Mouse (Mus musculus): ENCODE measurements around the gene Actl6b.

Gene Actl6b

DNA sequence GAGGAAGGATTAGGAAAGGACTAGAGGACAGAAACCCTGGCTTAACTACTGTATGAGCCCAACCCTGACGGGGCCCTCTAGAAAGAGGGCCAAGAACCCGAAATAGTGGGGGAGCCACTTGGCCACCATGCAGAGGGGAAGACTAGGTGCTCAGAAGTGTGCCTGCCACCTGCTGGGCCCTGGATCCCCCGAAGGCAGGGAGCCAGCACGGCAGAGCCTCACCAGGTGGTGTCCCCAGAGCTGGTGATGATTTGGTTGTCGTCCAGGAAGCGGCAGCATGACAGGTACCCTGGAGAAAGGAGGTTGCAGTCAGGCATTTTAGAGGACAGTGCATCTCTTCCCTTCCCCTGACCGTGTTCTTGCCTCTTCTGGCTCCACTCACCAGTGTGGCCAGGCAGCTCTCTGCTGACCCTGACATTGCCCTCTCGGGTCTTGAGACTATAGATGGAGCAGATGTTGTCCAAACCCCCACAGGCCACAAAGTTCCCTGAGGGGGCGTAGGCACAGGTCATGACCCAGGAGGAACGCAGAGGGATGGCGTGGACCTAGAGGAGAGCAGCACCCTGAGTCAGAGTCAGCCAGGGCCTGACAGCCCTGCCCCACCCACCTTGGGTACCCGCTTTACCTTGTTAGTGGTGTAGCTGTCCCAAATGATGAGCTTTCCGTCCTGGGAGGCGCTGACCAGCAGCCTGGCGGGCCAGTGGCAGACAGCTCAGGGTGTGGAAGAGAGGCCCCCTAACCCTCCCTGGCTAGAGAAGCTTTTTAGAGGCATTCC, 23.9 kb upstream of the Actl6b start:
- no peak for DNase-seq (ENCODE audit: low spot score)

GRCm38 (mm10) chr5:137530075-137530474, 23.2 kb upstream of the Actl6b start:
- DNase-seq (ENCODE audit: low spot score): no peak

- DNase-seq (ENCODE audit: low spot score): no peak
Measured at GRCm38 (mm10) chr5:137530588-137531413, 22.5 kb upstream of the Actl6b start.

GRCm38 (mm10) chr5:137531414-137532130, 21.7 kb upstream of the Actl6b start:
- no peak for DNase-seq (ENCODE audit: low spot score)

GRCm38 (mm10) chr5:137532131-137532807, 21.0 kb upstream of the Actl6b start:
- DNase-seq (ENCODE audit: low spot score): no peak

GRCm38 (mm10) chr5:137532808-137533116, 20.6 kb upstream of the Actl6b start:
- no peak for DNase-seq (ENCODE audit: low spot score)

DNA sequence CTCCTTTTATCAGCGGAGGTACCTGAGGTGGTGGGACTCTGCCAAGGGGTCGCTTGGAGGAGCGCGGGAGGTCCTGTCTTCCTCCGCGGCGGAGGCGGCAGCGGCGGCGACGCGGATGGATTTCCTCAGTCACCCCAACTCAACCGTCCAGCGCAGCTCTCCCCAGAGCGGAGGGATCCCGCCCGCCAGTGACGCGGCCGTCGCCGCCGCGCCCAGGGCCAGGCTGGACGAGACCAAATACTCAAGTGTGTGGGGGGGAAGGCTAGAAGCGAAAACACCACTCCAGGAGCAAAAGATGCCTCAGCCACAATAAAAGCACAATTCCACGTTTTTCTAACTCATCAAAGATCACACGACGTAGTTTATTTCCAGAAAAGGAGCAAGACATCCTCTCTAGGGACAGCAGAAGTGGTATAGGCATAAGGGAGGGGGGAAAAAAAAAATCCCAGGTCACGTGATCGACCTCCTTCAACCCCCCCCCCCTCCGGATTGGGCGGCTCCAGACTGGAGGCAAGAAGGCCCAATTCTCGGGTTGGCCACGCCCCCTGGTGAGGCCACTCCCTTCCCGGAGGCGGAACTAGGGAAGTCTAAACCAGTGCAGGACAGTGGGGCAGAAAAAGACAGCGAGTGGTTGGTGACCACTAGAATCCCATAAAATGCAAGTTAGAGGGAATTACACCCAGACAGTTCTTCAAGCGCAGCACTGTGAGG, 20.0 kb upstream of the Actl6b start, which contains the start of the genes Epo and Gnb2:
TSS of gene Epo (minus strand) at position 126 of the 711 bp plus-strand sequence.
TSS of gene Gnb2 (minus strand) at position 394 of the 711 bp plus-strand sequence.
- DNase-seq (ENCODE audit: low spot score): peak; percentile 95

- no peak for DNase-seq (ENCODE audit: low spot score)
Measured at GRCm38 (mm10) chr5:137534762-137535161, 18.6 kb upstream of the Actl6b start.

- DNase-seq (ENCODE audit: low spot score): no peak
Measured at GRCm38 (mm10) chr5:137535318-137535717, 18.0 kb upstream of the Actl6b start.

GRCm38 (mm10) chr5:137537461-137537860, 15.9 kb upstream of the Actl6b start:
- no peak for DNase-seq (ENCODE audit: low spot score)

DNA sequence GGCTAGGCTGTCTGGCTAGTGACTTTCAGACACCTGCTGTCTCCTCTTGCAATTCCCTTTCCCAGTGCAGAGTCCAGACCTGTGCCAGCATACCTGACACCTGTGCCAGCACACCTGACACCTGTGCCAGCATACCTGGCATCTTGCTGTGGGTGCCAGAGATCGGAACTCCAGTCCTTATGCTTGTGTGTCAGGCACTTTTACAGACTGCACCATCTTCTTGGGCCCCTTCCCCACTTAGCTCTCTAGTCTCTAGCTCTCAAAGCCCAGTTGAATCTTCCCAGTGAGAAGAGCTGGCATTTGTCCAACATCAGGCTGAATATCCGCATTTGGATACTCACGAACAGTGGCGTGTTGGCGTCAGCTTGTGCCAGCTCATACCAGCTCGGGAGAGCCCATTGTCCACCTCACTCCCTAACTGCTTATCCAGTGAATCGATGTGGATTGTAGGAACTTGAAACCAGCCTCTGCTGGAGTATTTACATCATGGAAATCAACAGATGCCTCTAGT, 14.0 kb upstream of the Actl6b start:
- no peak for DNase-seq (ENCODE audit: low spot score)

- no peak for DNase-seq (ENCODE audit: low spot score)
Measured at GRCm38 (mm10) chr5:137540991-137541390, 12.3 kb upstream of the Actl6b start.

DNA sequence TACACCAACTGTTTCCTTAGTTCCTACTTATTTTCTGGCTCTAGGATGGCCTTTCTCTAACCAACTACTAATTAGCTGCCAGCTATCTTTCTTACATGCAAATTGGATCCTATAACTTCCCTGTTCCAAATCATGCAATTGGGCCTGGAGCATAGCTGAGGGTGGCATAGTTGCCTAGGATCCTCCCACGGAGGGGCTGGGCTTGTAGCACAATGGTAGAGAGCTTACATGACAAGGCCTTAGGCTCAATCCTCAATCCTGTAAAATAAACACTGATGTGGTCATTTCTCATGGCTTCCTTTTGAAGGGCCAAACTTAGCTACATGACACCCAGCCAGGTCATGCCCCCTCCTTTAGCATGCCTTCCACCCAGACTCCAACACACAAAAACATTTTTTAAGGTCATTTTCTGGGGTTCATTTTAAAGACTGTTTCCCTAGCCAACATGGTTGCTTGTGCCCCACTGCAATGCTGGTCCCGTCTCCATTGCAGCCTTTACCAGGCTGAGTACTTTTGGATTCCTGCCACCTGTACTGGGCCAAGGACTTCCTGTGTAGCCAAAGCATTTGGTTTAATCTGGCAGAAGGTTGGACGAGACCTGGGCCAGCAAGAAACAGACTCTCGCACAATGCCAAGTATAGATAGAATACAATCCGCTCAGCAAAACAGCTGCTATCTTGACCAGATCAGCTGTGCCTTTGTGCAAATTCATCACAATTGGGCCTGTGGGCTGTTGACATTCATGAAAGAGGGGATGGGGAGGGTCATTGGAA, 11.4 kb upstream of the Actl6b start:
- no peak for DNase-seq (ENCODE audit: low spot score)

DNA sequence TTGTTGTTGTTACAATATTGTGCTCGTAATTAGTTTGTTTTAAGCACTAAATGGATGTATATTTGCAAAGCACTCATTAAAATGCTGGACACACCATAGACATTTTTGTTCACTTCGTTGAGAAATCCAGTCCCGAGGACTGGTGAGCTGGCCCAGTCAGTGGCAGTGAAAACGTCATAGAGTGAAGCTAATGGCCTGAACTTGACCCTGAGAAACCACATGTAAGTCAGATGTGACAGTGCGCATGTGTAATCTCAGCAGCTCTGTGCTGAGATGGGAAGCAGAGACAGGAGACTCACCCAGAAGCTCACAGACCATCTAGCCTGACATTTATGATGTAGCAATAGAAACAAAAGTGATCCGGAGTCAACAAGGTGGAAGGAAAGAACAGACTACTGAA, 8.4 kb upstream of the Actl6b start:
- DNase-seq (ENCODE audit: low spot score): no peak

- no peak for DNase-seq (ENCODE audit: low spot score)
Measured at GRCm38 (mm10) chr5:137545596-137545995, 7.7 kb upstream of the Actl6b start.

- no peak for DNase-seq (ENCODE audit: low spot score)
Measured at GRCm38 (mm10) chr5:137549840-137550239, 3.5 kb upstream of the Actl6b start.

DNA sequence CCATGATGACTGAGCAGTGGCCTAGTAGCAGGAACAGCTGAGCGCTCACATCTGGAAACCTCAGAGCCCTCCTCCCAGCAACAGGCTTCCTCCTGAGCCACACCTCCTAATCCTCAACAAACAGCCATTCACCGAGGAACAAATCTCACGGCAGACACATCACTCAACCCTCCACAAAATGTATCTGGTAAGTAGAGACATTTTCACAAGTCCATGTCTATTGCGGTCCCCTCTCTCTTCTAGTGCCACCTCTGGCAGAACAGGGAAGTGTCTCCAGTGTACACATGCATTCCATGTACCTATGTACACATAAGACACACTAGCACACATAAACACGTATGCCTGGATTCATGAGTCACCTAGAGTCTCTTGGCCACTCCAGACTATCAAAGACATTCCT, 2.2 kb upstream of the Actl6b start:
- no peak for DNase-seq (ENCODE audit: low spot score)

GRCm38 (mm10) chr5:137553000-137553399, 317 bp upstream of the Actl6b start:
- DNase-seq (ENCODE audit: low spot score): no peak

DNA sequence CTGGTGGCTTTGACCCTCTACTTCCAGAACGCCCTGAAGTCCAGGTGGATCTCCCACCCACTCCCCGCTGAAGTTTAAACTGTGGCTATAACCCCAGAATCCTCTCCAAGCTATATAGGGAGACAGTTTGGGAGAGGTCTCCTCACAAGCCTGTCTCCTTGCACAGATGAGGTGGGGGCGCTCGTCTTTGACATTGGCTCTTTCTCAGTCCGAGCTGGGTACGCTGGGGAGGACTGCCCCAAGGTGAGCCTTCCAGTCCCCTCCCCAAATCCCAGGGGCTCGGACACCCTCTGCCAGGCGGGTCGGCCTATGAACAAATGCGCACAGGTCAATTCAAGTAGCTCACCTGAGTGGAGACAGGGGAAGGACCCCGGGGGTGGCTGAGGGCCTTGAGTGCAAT, 581 bp downstream of the Actl6b start:
- no peak for DNase-seq (ENCODE audit: low spot score)

GRCm38 (mm10) chr5:137561556-137561955, 8.2 kb downstream of the Actl6b start:
- DNase-seq (ENCODE audit: low spot score): no peak
